In genomic region chr2:83725796-83726195, GRCm38 (mm10) we compare ENCODE assay signal across 9 mouse cellular contexts. TPM values are rescaled to one million over a fixed set of nuclear protein-coding genes. Genes with fewer than 3 reads are reported as not detected.
DNase-seq lines count a peak whose midpoint lies in the region; ATAC-seq and TF ChIP-seq lines count a peak whose summit lies in the region.
"Had no signal": no experiment of that assay in that cellular context is flagged by ENCODE, and none has a peak within 500 bp of the region (broad histone marks: within the 10 kb centered on the region; RNA-seq: fewer than 3 reads in every experiment).

No protein-coding gene starts in this region.

- no peaks in the 10 kb centered on the region for H3K27me3 ChIP-seq in embryonic facial prominence, embryonic 14.5 days (replicated peaks; ENCODE audit: control insufficient read depth, insufficient read depth, low read length)
- no peaks in the 10 kb centered on the region for H3K27me3 ChIP-seq in intestine, embryonic 16.5 days (replicated peaks; ENCODE audit: control insufficient read depth, insufficient read depth, low read length)
- H3K27me3 ChIP-seq in neural tube, embryonic 13.5 days: no peaks in the 10 kb centered on the region; the same call in none of the 2 replicates

- H3K4me1 ChIP-seq in embryonic facial prominence, embryonic 14.5 days (ENCODE audit: control insufficient read depth, insufficient read depth, low read length): peaks cover 13% of the 10 kb centered on the region
- peaks cover 15% of the 10 kb centered on the region for H3K4me1 ChIP-seq in intestine, embryonic 16.5 days (ENCODE audit: control insufficient read depth, insufficient read depth, low read length)
- peaks cover 27% of the 10 kb centered on the region for H3K4me1 ChIP-seq in neural tube, embryonic 13.5 days (replicated peaks)

- no peak for DNase-seq in layer of hippocampus, adult 2 months (ENCODE audit: low spot score in 2 of 2)
- no peak for DNase-seq in layer of hippocampus, adult 8-10 months (ENCODE audit: low spot score in 2 of 2)
- DNase-seq in embryonic facial prominence, embryonic 14.5 days (ENCODE audit: low spot score): no peak
- no peak for DNase-seq in frontal cortex, postnatal 14 days (ENCODE audit: low spot score in 2 of 2)
- no peak for DNase-seq in cerebellum, adult 18-20 months
- DNase-seq in gastrocnemius, postnatal 10 days: no peak

- H3K27ac ChIP-seq in layer of hippocampus, adult 2 months: peak overlapping the region; percentile 81; the same call in 1 of the 2 replicates
- no peak overlapping the region for H3K27ac ChIP-seq in embryonic facial prominence, embryonic 14.5 days (replicated peaks; ENCODE audit: low read depth, low read length)
- no peak overlapping the region for H3K27ac ChIP-seq in intestine, embryonic 16.5 days (ENCODE audit: low read length)
- no peak overlapping the region for H3K27ac ChIP-seq in neural tube, embryonic 13.5 days (replicated peaks)

- H3K36me3 ChIP-seq in embryonic facial prominence, embryonic 14.5 days (ENCODE audit: control insufficient read depth, insufficient read depth, low read length): no peaks in the 10 kb centered on the region
- H3K36me3 ChIP-seq in intestine, embryonic 16.5 days (ENCODE audit: control insufficient read depth, insufficient read depth, low read length): no peaks in the 10 kb centered on the region
- H3K36me3 ChIP-seq in neural tube, embryonic 13.5 days: no peaks in the 10 kb centered on the region

- H3K9ac ChIP-seq in embryonic facial prominence, embryonic 14.5 days (ENCODE audit: low read depth, low read length): peak overlapping the region; percentile 95
- H3K9ac ChIP-seq in intestine, embryonic 16.5 days (ENCODE audit: low read depth, low read length): peak overlapping the region; percentile 96; the same call in 1 of the 2 replicates
- H3K9ac ChIP-seq in neural tube, embryonic 13.5 days: 0 out of 2 replicates have a peak overlapping the region, but pooled peaks have one; percentile 83

- TF ChIP-seq CTCF in layer of hippocampus, adult 2 months (conservative IDR thresholded peaks at IDR 0.05): no peak

- no peaks in the 10 kb centered on the region for H3K9me3 ChIP-seq in embryonic facial prominence, embryonic 14.5 days (ENCODE audit: control insufficient read depth, low read length)
- no peaks in the 10 kb centered on the region for H3K9me3 ChIP-seq in intestine, embryonic 16.5 days (ENCODE audit: control insufficient read depth, low read length)
- no peaks in the 10 kb centered on the region for H3K9me3 ChIP-seq in neural tube, embryonic 13.5 days

- peak overlapping the region; percentile 60 for H3K4me2 ChIP-seq in embryonic facial prominence, embryonic 14.5 days (ENCODE audit: low read depth, low read length)
- H3K4me2 ChIP-seq in intestine, embryonic 16.5 days (ENCODE audit: low read depth, low read length): peak overlapping the region; percentile 79
- H3K4me2 ChIP-seq in neural tube, embryonic 13.5 days: peak overlapping the region; percentile 94

- H3K4me3 ChIP-seq in layer of hippocampus, adult 2 months: peak overlapping the region; percentile 59
- peak overlapping the region; percentile 83 for H3K4me3 ChIP-seq in embryonic facial prominence, embryonic 14.5 days (ENCODE audit: low read depth, low read length)
- peak overlapping the region; percentile 88 for H3K4me3 ChIP-seq in intestine, embryonic 16.5 days (ENCODE audit: low read length)
- peak overlapping the region; percentile 82 for H3K4me3 ChIP-seq in neural tube, embryonic 13.5 days

- no peak for ATAC-seq in embryonic facial prominence, embryonic 14.5 days (ENCODE audit: low read depth)
- no peak for ATAC-seq in intestine, embryonic 16.5 days
- no peak for ATAC-seq in neural tube, embryonic 13.5 days (ENCODE audit: low read depth)
- ATAC-seq: activated CD4-positive, CD25-positive, alpha-beta regulatory T cell, adult 4 months had no signal

- WGBS in embryonic facial prominence, embryonic 14.5 days: 56% methylated on average over 4 of the region's 4 CpGs
- WGBS in intestine, embryonic 16.5 days: 52% methylated on average over 4 of the region's 4 CpGs
- 70% methylated on average over 4 of the region's 4 CpGs for WGBS in neural tube, embryonic 13.5 days

RNA-seq across cellular contexts. Expression of gene Itgav, which starts 1.6 kb away (rescaled TPM):
- total RNA-seq in layer of hippocampus, adult 2 months (2021): 10 to 100 TPM; 68.7 to 69.5 TPM
- 10 to 100 TPM; 61.5 to 76.4 (median 72.2) TPM for total RNA-seq in layer of hippocampus, adult 8-10 months (2022)
- 92.5 and 105 TPM in 2 replicates for polyA plus RNA-seq in embryonic facial prominence, embryonic 14.5 days (2014; fragmentation: Nextera tagmentation; extraction: Ambion mirVana)
- 39.6 and 45.7 TPM in 2 replicates for polyA plus RNA-seq in intestine, embryonic 16.5 days (2015; fragmentation: Nextera tagmentation; extraction: Ambion mirVana)
- 32.7 and 36.2 TPM in 2 replicates for polyA plus RNA-seq in neural tube, embryonic 13.5 days (2015; fragmentation: Nextera tagmentation; extraction: Ambion mirVana)
- total RNA-seq in gastrocnemius, postnatal 10 days (2021): 10 to 100 TPM; 63.7 to 76.4 TPM
